Mouse (Mus musculus): ENCODE results near the gene Pxmp2.

DNA sequence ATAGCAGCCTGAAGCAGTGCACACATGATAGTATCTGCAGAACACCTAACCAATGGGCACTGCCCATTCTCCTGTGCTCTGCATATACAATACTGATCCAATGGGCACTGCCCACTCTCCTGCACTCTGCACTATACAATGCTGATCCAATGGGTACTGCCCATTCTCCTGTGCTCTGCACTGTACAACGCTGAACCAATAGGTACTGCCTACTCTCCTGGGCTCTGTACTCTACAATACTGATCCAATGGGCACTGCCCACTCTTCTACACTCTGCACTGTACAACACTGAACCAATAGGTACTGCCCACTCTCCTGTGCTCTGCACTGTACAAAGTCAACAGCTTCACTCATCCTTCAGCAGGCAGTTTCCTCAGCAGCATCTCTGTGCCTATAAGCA is 9.1 kb downstream of the Pxmp2 start:
- TF ChIP-seq CTCF (IDR thresholded peaks at IDR 0.05; ENCODE audit: borderline replicate concordance, insufficient read depth, low read depth, low read length) = no peak
- no peak for TF ChIP-seq POLR2A (IDR thresholded peaks at IDR 0.05; ENCODE audit: borderline replicate concordance, insufficient read depth, low read length)

All from cerebellum, adult 2 months (tissue).